Mouse (Mus musculus) heart, postnatal 0 days (tissue): ENCODE measurements around the gene Slamf9. TPM values are rescaled to one million over a fixed set of nuclear protein-coding genes. Genes with fewer than 3 reads are reported as not detected.

Source experiments
- ATAC-seq: fragments of 200-750 bp; cut with Nextera tagmentation; 2 replicates; pipeline ENCODE4 v1.8.0; 2017; ENCODE audit warnings: low read depth, moderate number of reproducible peaks, moderate library complexity; ENCODE audit not compliant: insufficient read depth
- DNase-seq: peaks from one replicate; pipeline ENCODE4 v3.0.0-alpha.2; 2016; ENCODE audit warnings: low spot score
- H3K27ac ChIP-seq: fragments of 300-500 bp; sonication (generic); 2 replicates; pipeline ENCODE4 v1.5.1; 2014; ENCODE audit warnings: low read depth, mild to moderate bottlenecking
- H3K27me3 ChIP-seq: fragments of 300-500 bp; sonication (generic); 2 replicates; pipeline ENCODE4 v1.6.1; 2014; ENCODE audit warnings: low read length, mixed read lengths; ENCODE audit not compliant: control insufficient read depth, insufficient read depth
- H3K36me3 ChIP-seq: fragments of 300-500 bp; sonication (generic); replicated peaks from 2 replicates; pipeline ENCODE4 v1.6.1; 2014; ENCODE audit warnings: low read length, mixed read lengths; ENCODE audit not compliant: control insufficient read depth, insufficient read depth
- H3K4me1 ChIP-seq: fragments of 300-500 bp; sonication (generic); 2 replicates; pipeline ENCODE4 v1.6.1; 2014; ENCODE audit warnings: antibody characterized with exemption; ENCODE audit not compliant: control insufficient read depth, insufficient read depth
- H3K4me2 ChIP-seq: fragments of 300-500 bp; sonication (generic); 2 replicates; pipeline ENCODE4 v1.6.1; 2014; ENCODE audit warnings: low read depth, mild to moderate bottlenecking, low read length, moderate library complexity
- H3K4me3 ChIP-seq: fragments of 300-500 bp; sonication (generic); 2 replicates; pipeline ENCODE4 v1.5.1; 2014; ENCODE audit warnings: low read depth, low read length
- H3K9ac ChIP-seq: fragments of 300-500 bp; sonication (generic); replicated peaks from 2 replicates; pipeline ENCODE4 v1.6.1; 2014; ENCODE audit warnings: low read depth, low read length, mixed read lengths
- H3K9me3 ChIP-seq: fragments of 300-500 bp; sonication (generic); replicated peaks from 2 replicates; pipeline ENCODE4 v1.6.1; 2016; ENCODE audit warnings: low read length; ENCODE audit not compliant: control insufficient read depth
- CTCF ChIP-seq: IDR thresholded peaks from 2 replicates; pipeline ENCODE4 v1.5.1; 2016; ENCODE audit warnings: antibody characterized with exemption, control low read depth, low read depth
- EP300 ChIP-seq: IDR thresholded peaks from 2 replicates; pipeline ENCODE4 v1.6.1; 2016; ENCODE audit warnings: antibody characterized with exemption, low read depth
- WGBS: fragments of 180-500 bp; shearing (Covaris S2); extraction: QIAGEN DNeasy Blood & Tissue Kit; methylation state at CpG from one replicate; pipeline ENCODE4 v1.1.7; 2014; 5-methylcytosine and 5-hydroxymethylcytosine counted together
- polyA plus RNA-seq: library from polyadenylated mRNA; unstranded; fragments of >200 nt; fragmentation: Nextera tagmentation; extraction: Ambion mirVana; gene quantifications from 2 replicates; pipeline ENCODE4 v1.2.1, GENCODE M21; 2015
- total RNA-seq: library from RNA; depleted of rRNA; stranded (reverse); fragments of >200 nt; gene quantifications from 2 replicates; pipeline ENCODE4 v1.2.3, GENCODE M21; 2014; ENCODE audit warnings: low replicate concordance

Slamf9 gene
- total and polyA plus RNA-seq, 2 experiments from 2014 or later = 1.9 to 2.0 TPM

- peaks cover 27% of the 10 kb centered on the region for H3K4me1 ChIP-seq
- 75% methylated on average over 5 of the region's 5 CpGs for WGBS
These were observed 34.1 kb downstream of the Slamf9 start for GRCm38 (mm10) chr1:172509235-172509634.

GRCm38 (mm10) chr1:172509983-172510382 is 34.8 kb downstream of the Slamf9 start:
- Histone ChIP-seq H3K9me3 (no peaks in the 10 kb centered on the region), H3K4me2 (no peak overlapping the region), H3K27ac (no peak overlapping the region), H3K27me3 (no peaks in the 10 kb centered on the region), H3K36me3 (peaks cover 39% of the 10 kb centered on the region), H3K9ac (no peak overlapping the region), H3K4me3 (no peak overlapping the region), H3K4me1 (peaks cover 28% of the 10 kb centered on the region)
- TF ChIP-seq CTCF (no peak), EP300 (no peak)
- ATAC-seq (no peak), DNase-seq (no peak)
- WGBS = 55% methylated on average over 8 of the region's 8 CpGs

More at GRCm38 (mm10) chr1:172509235-172509634, 34.1 kb downstream of the Slamf9 start:
- H3K4me2 ChIP-seq = no peak overlapping the region
- no peak overlapping the region for H3K9ac ChIP-seq
- TF ChIP-seq EP300 = no peak
- no peak for TF ChIP-seq CTCF
- no peak overlapping the region for H3K4me3 ChIP-seq
- DNase-seq (peak; percentile 2), ATAC-seq (no peak)
- no peaks in the 10 kb centered on the region for H3K27me3 ChIP-seq
- no peaks in the 10 kb centered on the region for H3K9me3 ChIP-seq
- H3K27ac ChIP-seq = no peak overlapping the region
- H3K36me3 ChIP-seq = peaks cover 44% of the 10 kb centered on the region

GRCm38 (mm10) chr1:172510421-172510972 is 35.3 kb downstream of the Slamf9 start:
- no peak overlapping the region for H3K4me2 ChIP-seq
- DNase-seq (no peak), ATAC-seq (no peak)
- WGBS = 41% methylated on average over 13 of the region's 13 CpGs
- H3K9ac ChIP-seq = no peak overlapping the region
- H3K9me3 ChIP-seq = no peaks in the 10 kb centered on the region
- no peaks in the 10 kb centered on the region for H3K27me3 ChIP-seq
- H3K4me1 ChIP-seq = peaks cover 28% of the 10 kb centered on the region
- no peak overlapping the region for H3K4me3 ChIP-seq
- TF ChIP-seq CTCF = no peak
- no peak for TF ChIP-seq EP300
- no peak overlapping the region for H3K27ac ChIP-seq
- peaks cover 34% of the 10 kb centered on the region for H3K36me3 ChIP-seq

DNA sequence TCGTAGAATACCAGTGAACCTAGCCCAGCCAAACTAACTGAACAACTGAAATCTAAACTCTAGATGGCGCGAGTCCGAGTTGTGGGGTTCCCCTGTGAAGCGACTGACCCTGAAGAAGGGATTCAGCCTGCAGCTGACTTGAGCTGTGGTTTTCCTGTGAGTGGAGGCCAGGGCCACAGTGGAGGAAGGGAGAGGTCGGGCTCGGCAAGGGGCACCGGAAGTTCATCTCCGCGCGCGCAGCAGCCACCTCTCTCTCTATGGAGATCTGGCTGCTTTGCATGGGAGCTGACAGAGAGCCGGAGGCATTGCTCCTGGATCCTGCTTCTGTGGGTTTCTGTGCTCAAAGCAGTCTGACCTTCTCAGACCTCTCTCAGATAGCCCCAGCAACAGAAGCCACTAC is 37.8 kb downstream of the Slamf9 start:
- Histone ChIP-seq H3K27ac (peak overlapping the region; percentile 72), H3K27me3 (no peaks in the 10 kb centered on the region), H3K4me1 (peaks cover 22% of the 10 kb centered on the region), H3K36me3 (peaks cover 10% of the 10 kb centered on the region), H3K9me3 (0 out of 2 replicates have a peak, but pooled peaks cover 1% of the 10 kb centered on the region), H3K4me3 (no peak overlapping the region), H3K9ac (no peak overlapping the region), H3K4me2 (peak overlapping the region; percentile 44)
- WGBS = 17% methylated on average over 13 of the region's 13 CpGs
- ATAC-seq = peak; percentile 55
- TF ChIP-seq CTCF (peak; percentile 17; the same call in 1 of the 2 replicates), EP300 (no peak)
- DNase-seq = peak; percentile 65

DNA sequence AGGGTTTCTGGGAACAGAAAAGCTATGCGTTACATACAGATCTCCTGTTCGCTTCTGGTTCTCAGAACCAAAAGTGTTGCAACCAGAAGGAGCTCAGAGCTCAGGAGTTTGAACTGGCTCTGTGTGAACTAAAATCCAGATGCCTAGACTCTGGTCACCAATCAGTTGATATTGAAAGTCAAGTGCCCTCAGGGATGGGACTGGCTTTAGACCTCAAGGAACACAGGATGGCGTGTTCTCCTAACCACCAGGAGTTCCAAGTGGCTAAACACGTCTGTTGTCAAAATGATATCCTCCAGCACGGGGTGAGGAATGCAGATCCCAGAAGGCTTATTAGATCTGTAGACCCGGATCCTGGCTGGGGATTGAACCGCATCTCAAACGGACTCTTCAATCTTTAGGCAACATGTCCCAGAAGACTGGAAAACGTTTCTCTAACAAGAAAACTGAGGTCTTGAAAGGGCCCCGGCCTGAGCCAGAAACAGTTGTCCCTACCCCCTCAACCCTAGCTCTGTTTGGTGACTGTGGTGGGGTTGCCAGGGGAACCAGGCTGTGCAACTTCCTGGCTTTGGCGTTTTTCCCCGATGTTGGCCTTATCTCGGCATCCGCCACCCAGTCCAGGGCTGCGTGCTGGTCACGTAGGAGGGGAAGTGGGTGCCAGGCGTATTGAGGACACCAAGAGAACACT is 38.5 kb downstream of the Slamf9 start:
- Histone ChIP-seq H3K27ac (peak overlapping the region; percentile 72), H3K27me3 (no peaks in the 10 kb centered on the region), H3K9ac (0 out of 2 replicates have a peak overlapping the region, but pooled peaks have one; percentile 28), H3K36me3 (peaks cover 3% of the 10 kb centered on the region; the same call in 1 of the 2 replicates), H3K9me3 (0 out of 2 replicates have a peak, but pooled peaks cover 3% of the 10 kb centered on the region), H3K4me2 (peak overlapping the region; percentile 44; the same call in 1 of the 2 replicates), H3K4me1 (peaks cover 19% of the 10 kb centered on the region), H3K4me3 (no peak overlapping the region)
- TF ChIP-seq CTCF (no peak), EP300 (0 out of 2 replicates have a peak, but pooled peaks have one; percentile 41)
- ATAC-seq (peak; percentile 79), DNase-seq (peak; percentile 73)
- WGBS = 25% methylated on average over 17 of the region's 17 CpGs
